Mouse (Mus musculus) liver, postnatal 0 days (tissue): ENCODE results near the gene Snx27.

Experiments
- CTCF ChIP-seq: sonication (generic); IDR thresholded peaks from 2 replicates; pipeline ENCODE4 v1.5.1; 2016; ENCODE audit warnings: antibody characterized with exemption, low read depth
- EP300 ChIP-seq: IDR thresholded peaks from 2 replicates; pipeline ENCODE4 v1.6.1; 2016; ENCODE audit warnings: antibody characterized with exemption, low read depth, mild to moderate bottlenecking

DNA sequence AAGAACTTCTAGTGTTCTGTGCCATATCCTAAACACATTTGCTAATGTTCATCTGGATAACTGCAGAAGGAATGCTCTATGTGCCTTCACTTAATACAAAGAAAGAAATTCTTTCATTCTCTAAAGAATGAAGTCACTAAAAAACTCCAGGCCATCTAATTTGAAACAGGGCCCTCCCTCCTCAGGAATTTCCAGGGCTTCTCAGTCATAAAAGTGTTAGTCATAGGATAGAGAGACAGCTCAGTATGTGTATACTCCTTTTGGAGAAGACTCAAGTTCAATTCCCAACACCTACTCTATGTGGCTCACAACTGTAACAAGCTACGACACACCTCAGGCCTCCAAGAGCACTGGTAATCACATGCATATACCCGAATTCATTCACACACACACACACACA is 17.0 kb downstream of the Snx27 start:
- TF ChIP-seq EP300: no peak
- no peak for TF ChIP-seq CTCF
